Mouse (Mus musculus) left cerebral cortex, adult 8-10 months (tissue): ENCODE results near the gene Gm26938. TPM values are rescaled to one million over a fixed set of nuclear protein-coding genes. Genes with fewer than 3 reads are reported as not detected.
A peak's percentile ranks its signal among the peaks of the same experiment; 100 is the strongest.

Source experiments
- DNase-seq, 2 experiments: peaks; one replicate each; pipeline ENCODE4 v3.0.0; 2022; ENCODE audit warnings: low spot score in 2 of 2
- microRNA-seq, 2 experiments: library from miRNA; unstranded; fragments of <30 nt; microRNA quantifications; one replicate each; pipeline ENCODE4 v1.2.0; 2022
- total RNA-seq, 4 experiments: library from RNA; stranded (reverse); gene quantifications; 2 replicates each; pipeline ENCODE4 v1.2.4; 2022

Gene Gm26938
- total RNA-seq, 4 experiments from 2014 or later: not detected

- no peak for DNase-seq
Measured at GRCm38 (mm10) chr5:139794137-139794536, 32.1 kb downstream of the Gm26938 start.

GRCm38 (mm10) chr5:139793338-139794089 is 32.7 kb downstream of the Gm26938 start:
- no peak for DNase-seq

- DNase-seq: no peak
Measured at GRCm38 (mm10) chr5:139792966-139793337, 33.3 kb downstream of the Gm26938 start.

GRCm38 (mm10) chr5:139792159-139792775 is 33.9 kb downstream of the Gm26938 start:
- DNase-seq: no peak

- DNase-seq: peak; percentile 90 to 93
Measured at GRCm38 (mm10) chr5:139791227-139792158, 34.7 kb downstream of the Gm26938 start, which contains the start of gene Mafk. Gene Mafk (plus strand): TSS chr5:139791513.

- DNase-seq: no peak
Measured at GRCm38 (mm10) chr5:139789466-139789865, 36.7 kb downstream of the Gm26938 start.

GRCm38 (mm10) chr5:139781406-139781805 is 44.8 kb downstream of the Gm26938 start:
- DNase-seq: no peak

- no peak for DNase-seq
Measured at GRCm38 (mm10) chr5:139776966-139777365, 49.2 kb downstream of the Gm26938 start.

GRCm38 (mm10) chr5:139775216-139775926 is 50.8 kb downstream of the Gm26938 start, which contains the start of gene Ints1:
Gene Ints1 (minus strand): TSS chr5:139775674.
- peak; percentile 94 to 98 for DNase-seq

GRCm38 (mm10) chr5:139768216-139768615 is 58.0 kb downstream of the Gm26938 start:
- DNase-seq: no peak

- DNase-seq: no peak
Measured at GRCm38 (mm10) chr5:139764296-139764695, 61.9 kb downstream of the Gm26938 start.

GRCm38 (mm10) chr5:139758096-139758495 is 68.1 kb downstream of the Gm26938 start:
- peak in 1 of 2 experiments; percentile 86 for DNase-seq

Small RNAs within 50 kb of the gene (microRNA-seq; reads per million reads assigned to microRNA genes)
- gene Mir7037: 2.7 to 3.1 reads per million in 2 experiments

Other genes with a start within 250 kb of the Gm26938 start
- 1 to 10 TPM; 2.4 to 3.3 (median 2.7) TPM for gene Micall2, start 90.1 kb downstream of the Gm26938 start, total RNA-seq
- 100 to 1,000 TPM in 2 of 4 experiments, 10 to 100 TPM in 2; 97.1 to 104 (median 99.7) TPM for gene Ints1, start 50.7 kb downstream of the Gm26938 start, total RNA-seq
- gene Mafk, start 34.9 kb downstream of the Gm26938 start, total RNA-seq: 10 to 100 TPM in 2 of 4 experiments, 1 to 10 TPM in 2; 8.6 to 13.0 (median 10.0) TPM
- under 1 TPM in 3 of 4 experiments, not detected in 1; 0.27 to 0.50 (median 0.39) TPM for gene Tmem184a, start 6.5 kb downstream of the Gm26938 start, total RNA-seq
- 10 to 100 TPM; 16.7 to 20.2 (median 19.1) TPM for gene Psmg3, start 478 bp upstream of the Gm26938 start, total RNA-seq
- gene Elfn1, start 81.5 kb upstream of the Gm26938 start, total RNA-seq: 10 to 100 TPM; 30.3 to 34.3 (median 30.7) TPM